Mouse (Mus musculus): ENCODE data around the gene Imp3. TPM values are rescaled to one million over a fixed set of nuclear protein-coding genes. Genes with fewer than 3 reads are reported as not detected.

Gene Imp3
- polyA plus RNA-seq, 1 experiment from 2014 or later, result 57.6 TPM

GRCm38 (mm10) chr9:56950414-56951400, 13.4 kb downstream of the Imp3 start, which contains the start of gene Snupn:
Snupn (plus strand) TSS chr9:56950878.
- H3K4me2 ChIP-seq (ENCODE audit: low read depth, low read length), result peak within 1 kb of the TSS; percentile 72
- peak within 1 kb of the TSS; percentile 64 for H3K4me3 ChIP-seq (ENCODE audit: low read depth, low read length)
- H3K4me1 ChIP-seq (ENCODE audit: insufficient read depth), result peaks cover 10% of the 10 kb centered on the region
- TF ChIP-seq CTCF (IDR thresholded peaks at IDR 0.05; ENCODE audit: low read depth) (no peak), EP300 (IDR thresholded peaks at IDR 0.05; ENCODE audit: low read depth) (peak; percentile 14; the same call in 1 of the 2 replicates)
- H3K9ac ChIP-seq (replicated peaks), result peak within 1 kb of the TSS; percentile 64
- peak within 1 kb of the TSS; percentile 90 for H3K27ac ChIP-seq (ENCODE audit: low read depth)
- DNase-seq (peak; percentile 98), ATAC-seq (peak; percentile 100)
- H3K36me3 ChIP-seq (replicated peaks; ENCODE audit: insufficient read depth, low read length), result no peaks in the 10 kb centered on the region
- 1% methylated on average over 50 of the region's 50 CpGs for WGBS (ENCODE audit: insufficient replicate concordance)
- no peaks in the 10 kb centered on the region for H3K27me3 ChIP-seq (ENCODE audit: insufficient read depth, low read length)
- no peaks in the 10 kb centered on the region for H3K9me3 ChIP-seq (ENCODE audit: low read length)

GRCm38 (mm10) chr9:56953562-56953961, 16.3 kb downstream of the Imp3 start:
- H3K27ac ChIP-seq (ENCODE audit: low read depth), result no peak overlapping the region
- ATAC-seq, result no peak
- WGBS (ENCODE audit: insufficient replicate concordance), result 75% methylated on average over 1 of the region's 1 CpGs
- no peak overlapping the region for H3K4me3 ChIP-seq (ENCODE audit: low read depth, low read length)
- no peak overlapping the region for H3K9ac ChIP-seq (replicated peaks)
- H3K9me3 ChIP-seq (ENCODE audit: low read length), result no peaks in the 10 kb centered on the region
- no peaks in the 10 kb centered on the region for H3K27me3 ChIP-seq (ENCODE audit: insufficient read depth, low read length)
- H3K4me1 ChIP-seq (ENCODE audit: insufficient read depth), result peaks cover 10% of the 10 kb centered on the region
- no peak overlapping the region for H3K4me2 ChIP-seq (ENCODE audit: low read depth, low read length)
- no peak for DNase-seq
- TF ChIP-seq CTCF (IDR thresholded peaks at IDR 0.05; ENCODE audit: low read depth) (peak; percentile 22; the same call in 1 of the 2 replicates), EP300 (IDR thresholded peaks at IDR 0.05; ENCODE audit: low read depth) (no peak)
- peaks cover 4% of the 10 kb centered on the region; the same call in 1 of the 2 replicates for H3K36me3 ChIP-seq (replicated peaks; ENCODE audit: insufficient read depth, low read length)

- Histone ChIP-seq H3K4me1 (ENCODE audit: insufficient read depth) (no peaks in the 10 kb centered on the region), H3K4me3 (ENCODE audit: low read depth, low read length) (no peak overlapping the region), H3K36me3 (replicated peaks; ENCODE audit: insufficient read depth, low read length) (peaks cover 4% of the 10 kb centered on the region; the same call in 1 of the 2 replicates), H3K9ac (replicated peaks) (no peak overlapping the region), H3K9me3 (ENCODE audit: low read length) (no peaks in the 10 kb centered on the region), H3K27me3 (ENCODE audit: insufficient read depth, low read length) (no peaks in the 10 kb centered on the region), H3K4me2 (ENCODE audit: low read depth, low read length) (no peak overlapping the region), H3K27ac (ENCODE audit: low read depth) (no peak overlapping the region)
- ATAC-seq (no peak), DNase-seq (no peak)
- WGBS (ENCODE audit: insufficient replicate concordance), result 75% methylated on average over 7 of the region's 7 CpGs
- no peak for TF ChIP-seq CTCF (IDR thresholded peaks at IDR 0.05; ENCODE audit: low read depth)
- TF ChIP-seq EP300 (IDR thresholded peaks at IDR 0.05; ENCODE audit: low read depth), result no peak
These were observed 19.8 kb downstream of the Imp3 start for GRCm38 (mm10) chr9:56956966-56957675.

GRCm38 (mm10) chr9:56958689-56959088, 21.4 kb downstream of the Imp3 start:
- Histone ChIP-seq H3K4me2 (ENCODE audit: low read depth, low read length) (no peak overlapping the region), H3K36me3 (replicated peaks; ENCODE audit: insufficient read depth, low read length) (peaks cover 6% of the 10 kb centered on the region; the same call in 1 of the 2 replicates), H3K9ac (replicated peaks) (no peak overlapping the region), H3K4me3 (ENCODE audit: low read depth, low read length) (no peak overlapping the region), H3K27me3 (ENCODE audit: insufficient read depth, low read length) (no peaks in the 10 kb centered on the region), H3K27ac (ENCODE audit: low read depth) (no peak overlapping the region), H3K9me3 (ENCODE audit: low read length) (no peaks in the 10 kb centered on the region), H3K4me1 (ENCODE audit: insufficient read depth) (no peaks in the 10 kb centered on the region)
- TF ChIP-seq CTCF (IDR thresholded peaks at IDR 0.05; ENCODE audit: low read depth), result no peak
- TF ChIP-seq EP300 (IDR thresholded peaks at IDR 0.05; ENCODE audit: low read depth), result no peak
- DNase-seq, result no peak
- no peak for ATAC-seq
- 85% methylated on average over 2 of the region's 2 CpGs for WGBS (ENCODE audit: insufficient replicate concordance)

GRCm38 (mm10) chr9:56961591-56961990, 24.3 kb downstream of the Imp3 start:
- WGBS (ENCODE audit: insufficient replicate concordance), result 92% methylated on average over 3 of the region's 3 CpGs
- Histone ChIP-seq H3K27ac (ENCODE audit: low read depth) (no peak overlapping the region), H3K4me1 (ENCODE audit: insufficient read depth) (no peaks in the 10 kb centered on the region), H3K9ac (replicated peaks) (no peak overlapping the region), H3K4me2 (ENCODE audit: low read depth, low read length) (no peak overlapping the region), H3K9me3 (ENCODE audit: low read length) (no peaks in the 10 kb centered on the region), H3K27me3 (ENCODE audit: insufficient read depth, low read length) (no peaks in the 10 kb centered on the region), H3K4me3 (ENCODE audit: low read depth, low read length) (no peak overlapping the region), H3K36me3 (replicated peaks; ENCODE audit: insufficient read depth, low read length) (peaks cover 13% of the 10 kb centered on the region)
- peak; percentile 29 for TF ChIP-seq CTCF (IDR thresholded peaks at IDR 0.05; ENCODE audit: low read depth)
- TF ChIP-seq EP300 (IDR thresholded peaks at IDR 0.05; ENCODE audit: low read depth), result no peak
- DNase-seq (no peak), ATAC-seq (no peak)

GRCm38 (mm10) chr9:56970158-56970557, 32.9 kb downstream of the Imp3 start:
- ATAC-seq, result no peak
- H3K4me1 ChIP-seq (ENCODE audit: insufficient read depth), result no peaks in the 10 kb centered on the region
- H3K4me2 ChIP-seq (ENCODE audit: low read depth, low read length), result no peak overlapping the region
- peaks cover 2% of the 10 kb centered on the region; the same call in 1 of the 2 replicates for H3K36me3 ChIP-seq (replicated peaks; ENCODE audit: insufficient read depth, low read length)
- WGBS (ENCODE audit: insufficient replicate concordance), result 47% methylated on average over 2 of the region's 2 CpGs
- no peaks in the 10 kb centered on the region for H3K9me3 ChIP-seq (ENCODE audit: low read length)
- no peak for TF ChIP-seq EP300 (IDR thresholded peaks at IDR 0.05; ENCODE audit: low read depth)
- H3K9ac ChIP-seq (replicated peaks), result no peak overlapping the region
- no peak for DNase-seq
- no peak overlapping the region for H3K4me3 ChIP-seq (ENCODE audit: low read depth, low read length)
- no peak overlapping the region for H3K27ac ChIP-seq (ENCODE audit: low read depth)
- no peaks in the 10 kb centered on the region for H3K27me3 ChIP-seq (ENCODE audit: insufficient read depth, low read length)

Data from liver, postnatal 0 days (tissue).